Mouse (Mus musculus) hindbrain, embryonic 11.5 days (tissue): ENCODE results near the gene Sp7. TPM values are rescaled to one million over a fixed set of nuclear protein-coding genes. Genes with fewer than 3 reads are reported as not detected.
A peak's percentile ranks its signal among the peaks of the same experiment; 100 is the strongest.

Experiments used
- ATAC-seq: fragments of 200-750 bp; cut with Nextera tagmentation; 2 replicates; pipeline ENCODE4 v1.8.0; 2017; ENCODE audit warnings: mild to moderate bottlenecking, moderate TSS enrichment, moderate library complexity; ENCODE audit not compliant: low FRiP score
- DNase-seq: peaks from one replicate; pipeline ENCODE4 v3.0.0-alpha.2; 2015; ENCODE audit warnings: low spot score
- H3K27ac ChIP-seq: fragments of 300-500 bp; sonication (generic); 2 replicates; pipeline ENCODE4 v1.5.1; 2014; ENCODE audit warnings: mild to moderate bottlenecking, low read depth, low read length
- H3K27me3 ChIP-seq: fragments of 300-500 bp; sonication (generic); 2 replicates; pipeline ENCODE4 v1.6.1; 2014; ENCODE audit warnings: mild to moderate bottlenecking, low read length, moderate library complexity, mixed read lengths; ENCODE audit not compliant: control insufficient read depth, insufficient read depth
- H3K36me3 ChIP-seq: fragments of 300-500 bp; sonication (generic); 2 replicates; pipeline ENCODE4 v1.6.1; 2014; ENCODE audit warnings: mild to moderate bottlenecking, low read length, moderate library complexity, mixed read lengths; ENCODE audit not compliant: control insufficient read depth, insufficient read depth
- H3K4me1 ChIP-seq: fragments of 300-500 bp; sonication (generic); replicated peaks from 2 replicates; pipeline ENCODE4 v1.6.1; 2014; ENCODE audit warnings: low read length, mixed read lengths; ENCODE audit not compliant: control insufficient read depth, insufficient read depth
- H3K4me2 ChIP-seq: fragments of 300-500 bp; sonication (generic); replicated peaks from 2 replicates; pipeline ENCODE4 v1.6.1; 2014; ENCODE audit warnings: mild to moderate bottlenecking, low read depth, low read length
- H3K4me3 ChIP-seq: fragments of 300-500 bp; sonication (generic); 2 replicates; pipeline ENCODE4 v1.5.1; 2014; ENCODE audit warnings: low read depth, low read length
- H3K9ac ChIP-seq: fragments of 300-500 bp; sonication (generic); 2 replicates; pipeline ENCODE4 v1.6.1; 2014; ENCODE audit warnings: low read depth, low read length
- H3K9me3 ChIP-seq: fragments of 300-500 bp; sonication (generic); 2 replicates; pipeline ENCODE4 v1.6.1; 2016; ENCODE audit warnings: low read length; ENCODE audit not compliant: control insufficient read depth
- WGBS: fragments of 180-500 bp; shearing (Covaris S2); extraction: QIAGEN DNeasy Blood & Tissue Kit; methylation state at CpG from one replicate; pipeline ENCODE4 v1.1.7; 2014; 5-methylcytosine and 5-hydroxymethylcytosine counted together
- polyA plus RNA-seq: library from polyadenylated mRNA; unstranded; fragments of >200 nt; fragmentation: Nextera tagmentation; extraction: Ambion mirVana; gene quantifications from 2 replicates; pipeline ENCODE4 v1.2.1, GENCODE M21; 2014

Sp7 gene
- polyA plus RNA-seq, 1 experiment from 2014 or later: 0.99 TPM

- 0% methylated on average over 42 of the region's 43 CpGs for WGBS
- Histone ChIP-seq H3K4me1 (no peaks in the 10 kb centered on the region; the same call in 1 of the 2 replicates), H3K4me3 (peak overlapping the region; percentile 45), H3K4me2 (peak overlapping the region; percentile 81), H3K9me3 (no peaks in the 10 kb centered on the region), H3K27me3 (no peaks in the 10 kb centered on the region), H3K27ac (peak overlapping the region; percentile 63), H3K36me3 (no peaks in the 10 kb centered on the region), H3K9ac (peak overlapping the region; percentile 51)
- DNase-seq (peak; percentile 72), ATAC-seq (peak; percentile 90)
These were observed 9.6 kb upstream of the Sp7 start for GRCm38 (mm10) chr15:102376453-102377162.

- DNase-seq (no peak), ATAC-seq (no peak)
- no peak overlapping the region for H3K4me3 ChIP-seq
- WGBS: 4% methylated on average over 9 of the region's 10 CpGs
- no peaks in the 10 kb centered on the region for H3K36me3 ChIP-seq
- H3K9ac ChIP-seq: no peak overlapping the region; the same call in 1 of the 2 replicates
- H3K27ac ChIP-seq: no peak overlapping the region
- peaks cover 9% of the 10 kb centered on the region for H3K4me1 ChIP-seq
- H3K27me3 ChIP-seq: no peaks in the 10 kb centered on the region; the same call in 1 of the 2 replicates
- H3K4me2 ChIP-seq: no peak overlapping the region
- H3K9me3 ChIP-seq: no peaks in the 10 kb centered on the region
These were observed 3.7 kb upstream of the Sp7 start for GRCm38 (mm10) chr15:102370727-102371126.

- ATAC-seq (no peak), DNase-seq (no peak)
- Histone ChIP-seq H3K27me3 (no peaks in the 10 kb centered on the region; the same call in 1 of the 2 replicates), H3K9ac (no peak overlapping the region), H3K36me3 (no peaks in the 10 kb centered on the region), H3K4me1 (peaks cover 9% of the 10 kb centered on the region), H3K4me3 (no peak overlapping the region), H3K4me2 (no peak overlapping the region), H3K9me3 (no peaks in the 10 kb centered on the region), H3K27ac (no peak overlapping the region)
- WGBS: 9% methylated on average over 13 of the region's 13 CpGs
These were observed 3.0 kb upstream of the Sp7 start for GRCm38 (mm10) chr15:102369972-102370371.

GRCm38 (mm10) chr15:102366238-102366637 lies 744 bp downstream of the Sp7 start:
- DNase-seq (no peak), ATAC-seq (no peak)
- H3K4me2 ChIP-seq: peak overlapping the region; percentile 44
- H3K9ac ChIP-seq: peak overlapping the region; percentile 52
- 5% methylated on average over 7 of the region's 7 CpGs for WGBS
- H3K36me3 ChIP-seq: no peaks in the 10 kb centered on the region
- peaks cover 9% of the 10 kb centered on the region for H3K4me1 ChIP-seq
- H3K4me3 ChIP-seq: peak overlapping the region; percentile 21
- H3K27ac ChIP-seq: no peak overlapping the region
- no peaks in the 10 kb centered on the region for H3K9me3 ChIP-seq
- H3K27me3 ChIP-seq: peaks cover 2% of the 10 kb centered on the region; the same call in 1 of the 2 replicates

DNA sequence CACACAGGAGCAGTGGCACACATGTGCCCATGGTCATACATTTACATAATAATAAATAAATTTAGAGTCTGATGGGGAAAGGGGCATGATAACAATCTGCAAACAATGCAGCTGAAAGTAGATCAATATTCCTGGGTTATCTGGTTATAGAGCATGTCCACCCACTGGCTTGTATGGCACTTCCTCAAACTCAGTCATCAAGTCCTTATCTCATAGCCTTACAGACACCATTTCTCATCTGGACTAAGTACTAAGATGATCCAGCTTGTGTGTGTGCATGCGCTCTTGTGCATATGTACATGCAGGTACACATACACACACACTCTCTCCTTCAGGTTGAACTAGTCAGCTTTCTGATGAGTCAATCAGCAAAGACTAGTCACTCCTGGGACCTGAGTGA lies 2.3 kb downstream of the Sp7 start:
- Histone ChIP-seq H3K36me3 (no peaks in the 10 kb centered on the region), H3K9ac (no peak overlapping the region), H3K27ac (no peak overlapping the region), H3K9me3 (no peaks in the 10 kb centered on the region), H3K4me1 (peaks cover 4% of the 10 kb centered on the region), H3K27me3 (peaks cover 5% of the 10 kb centered on the region; the same call in 1 of the 2 replicates), H3K4me2 (no peak overlapping the region), H3K4me3 (no peak overlapping the region)
- WGBS: 94% methylated on average over 1 of the region's 1 CpGs
- no peak for DNase-seq
- no peak for ATAC-seq

- H3K27me3 ChIP-seq: peaks cover 17% of the 10 kb centered on the region
- ATAC-seq: no peak
- no peak overlapping the region for H3K4me2 ChIP-seq
- no peaks in the 10 kb centered on the region for H3K36me3 ChIP-seq
- no peak overlapping the region for H3K9ac ChIP-seq
- 15% methylated on average over 14 of the region's 14 CpGs for WGBS
- DNase-seq: no peak
- no peaks in the 10 kb centered on the region for H3K9me3 ChIP-seq
- no peak overlapping the region for H3K27ac ChIP-seq
- H3K4me1 ChIP-seq: peaks cover 14% of the 10 kb centered on the region
- no peak overlapping the region for H3K4me3 ChIP-seq
These were observed 4.3 kb downstream of the Sp7 start for GRCm38 (mm10) chr15:102362648-102363047.

GRCm38 (mm10) chr15:102358834-102359233 lies 8.1 kb downstream of the Sp7 start:
- peaks cover 11% of the 10 kb centered on the region for H3K4me1 ChIP-seq
- H3K9me3 ChIP-seq: no peaks in the 10 kb centered on the region
- H3K27ac ChIP-seq: no peak overlapping the region
- DNase-seq (no peak), ATAC-seq (no peak)
- no peaks in the 10 kb centered on the region for H3K36me3 ChIP-seq
- H3K9ac ChIP-seq: no peak overlapping the region
- H3K4me2 ChIP-seq: peak overlapping the region; percentile 18; the same call in 1 of the 2 replicates
- 16% methylated on average over 5 of the region's 5 CpGs for WGBS
- no peak overlapping the region for H3K4me3 ChIP-seq
- peaks cover 26% of the 10 kb centered on the region for H3K27me3 ChIP-seq

DNA sequence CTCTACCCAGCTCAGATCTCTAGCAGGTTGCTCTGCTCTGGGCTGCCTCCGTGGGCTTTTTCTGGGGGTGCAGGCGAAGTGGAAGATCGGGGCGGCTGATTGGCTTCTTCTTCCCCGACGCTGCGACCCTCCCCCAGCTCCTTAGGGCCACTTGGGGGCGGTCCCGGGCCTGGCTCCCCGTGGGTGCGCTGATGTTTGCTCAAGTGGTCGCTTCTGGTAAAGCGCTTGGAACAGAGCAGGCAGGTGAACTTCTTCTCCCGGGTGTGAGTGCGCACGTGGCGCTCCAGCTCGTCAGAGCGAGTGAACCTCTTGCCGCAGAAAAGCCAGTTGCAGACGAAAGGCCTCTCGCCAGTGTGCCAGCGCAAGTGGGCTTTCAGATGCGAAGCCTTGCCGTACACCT lies 8.9 kb downstream of the Sp7 start:
- Histone ChIP-seq H3K36me3 (no peaks in the 10 kb centered on the region), H3K4me1 (peaks cover 11% of the 10 kb centered on the region), H3K27me3 (peaks cover 26% of the 10 kb centered on the region), H3K4me2 (peak overlapping the region; percentile 18), H3K9me3 (no peaks in the 10 kb centered on the region), H3K27ac (no peak overlapping the region), H3K9ac (0 out of 2 replicates have a peak overlapping the region, but pooled peaks have one; percentile 19), H3K4me3 (0 out of 2 replicates have a peak overlapping the region, but pooled peaks have one; percentile 10)
- DNase-seq (peak; percentile 50), ATAC-seq (no peak)
- WGBS: 5% methylated on average over 25 of the region's 25 CpGs
